12 mouse cellular contexts compared by ENCODE assay signal in the genomic region with DNA sequence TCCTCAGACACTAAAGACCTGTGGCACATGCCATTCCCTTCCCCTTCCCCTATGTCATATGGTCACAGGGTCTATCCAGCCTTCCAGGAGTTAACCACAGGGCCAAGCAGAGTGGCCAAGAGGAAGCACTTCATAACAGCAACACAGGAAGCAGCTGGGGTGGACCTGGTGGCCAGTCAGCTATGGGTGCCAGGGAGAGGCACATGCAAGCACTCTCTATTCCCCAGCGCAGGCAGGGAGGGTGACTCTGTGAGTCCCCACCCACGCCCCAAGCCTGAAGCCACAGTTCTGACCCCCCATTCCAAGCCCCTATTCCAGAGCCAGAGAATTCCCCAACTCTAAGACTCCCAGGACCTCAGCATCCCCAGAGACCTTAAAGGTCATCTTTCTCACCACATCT.
DNase-seq lines count a peak whose midpoint lies in the region; ATAC-seq and TF ChIP-seq lines count a peak whose summit lies in the region.
"Had no signal": no experiment of that assay in that cellular context is flagged by ENCODE, and none has a peak within 500 bp of the region (broad histone marks: within the 10 kb centered on the region; RNA-seq: fewer than 3 reads in every experiment).

No protein-coding gene starts in this region.

- H3K27me3 ChIP-seq in heart, adult 2 months (ENCODE audit: control insufficient read depth, insufficient read depth, low read length), result no peaks in the 10 kb centered on the region
- no peaks in the 10 kb centered on the region for H3K27me3 ChIP-seq in kidney, embryonic 14.5 days (ENCODE audit: control insufficient read depth, insufficient read depth, low read length)
- H3K27me3 ChIP-seq: embryonic facial prominence, embryonic 12.5 days had no signal

- peak overlapping the region; percentile 96 for H3K27ac ChIP-seq in heart, adult 2 months
- H3K27ac ChIP-seq in kidney, embryonic 14.5 days (ENCODE audit: low read depth, low read length), result no peak overlapping the region
- H3K27ac ChIP-seq: embryonic facial prominence, embryonic 12.5 days; hindbrain, embryonic 12.5 days; liver, embryonic 12.5 days; neural tube, embryonic 15.5 days had no signal

- peak overlapping the region; percentile 73 for H3K4me2 ChIP-seq in kidney, embryonic 14.5 days (replicated peaks; ENCODE audit: low read depth, low read length)
- H3K4me2 ChIP-seq: embryonic facial prominence, embryonic 12.5 days; hindbrain, embryonic 12.5 days; liver, embryonic 12.5 days had no signal

- peak; percentile 97 for TF ChIP-seq EP300 in heart, adult 2 months (IDR thresholded peaks at IDR 0.05; ENCODE audit: insufficient read depth, low read depth, low read length)

- no peak for TF ChIP-seq CTCF in heart, adult 2 months (IDR thresholded peaks at IDR 0.05)

- peak; percentile 76 for TF ChIP-seq POLR2A in heart, adult 2 months (IDR thresholded peaks at IDR 0.05; ENCODE audit: insufficient read depth, low read depth, low read length)

- peak overlapping the region; percentile 79 for H3K4me3 ChIP-seq in heart, adult 2 months
- H3K4me3 ChIP-seq in kidney, embryonic 14.5 days (ENCODE audit: low read length), result peak overlapping the region; percentile 64
- H3K4me3 ChIP-seq: embryonic facial prominence, embryonic 12.5 days; hindbrain, embryonic 12.5 days; liver, embryonic 12.5 days; neural tube, embryonic 15.5 days had no signal

- peaks cover 49% of the 10 kb centered on the region for H3K4me1 ChIP-seq in heart, adult 2 months (ENCODE audit: control insufficient read depth, insufficient read depth, low read length)
- peaks cover 73% of the 10 kb centered on the region for H3K4me1 ChIP-seq in kidney, embryonic 14.5 days (ENCODE audit: control insufficient read depth, insufficient read depth, low read length)

- DNase-seq in adrenal gland, postnatal 10 days, result peak; percentile 52
- no peak for DNase-seq in adrenal gland, adult 8-10 months
- DNase-seq in heart, adult 2 months, result peak; percentile 74 to 79
- peak; percentile 67 to 81 for DNase-seq in lung, postnatal 4 days
- no peak for DNase-seq in cerebellum, adult 9-11 months
- DNase-seq in right cerebral cortex, adult 2 months (ENCODE audit: low spot score in 2 of 2), result no peak
- no peak for DNase-seq in spleen, postnatal 14 days (ENCODE audit: low spot score in 2 of 2)

- H3K79me2 ChIP-seq in heart, adult 2 months (replicated peaks; ENCODE audit: control insufficient read depth, insufficient read depth, low read length), result peaks cover 8% of the 10 kb centered on the region

- H3K9ac ChIP-seq in heart, adult 2 months (ENCODE audit: low read depth, low read length), result peak overlapping the region; percentile 90
- H3K9ac ChIP-seq in kidney, embryonic 14.5 days (ENCODE audit: low read depth, low read length), result peak overlapping the region; percentile 68
- H3K9ac ChIP-seq: embryonic facial prominence, embryonic 12.5 days; hindbrain, embryonic 12.5 days; liver, embryonic 12.5 days; neural tube, embryonic 15.5 days had no signal

- 8% methylated on average over 2 of the region's 2 CpGs for WGBS in heart, adult 2 months
- 63% methylated on average over 2 of the region's 2 CpGs for WGBS in kidney, embryonic 14.5 days

- intact Hi-C loops in heart, adult 2 months (cut with DNase I), result no loop called here

- no peak for ATAC-seq in kidney, embryonic 14.5 days (ENCODE audit: low FRiP score, low TSS enrichment)
- ATAC-seq: liver, embryonic 12.5 days had no signal

- H3K9me3 ChIP-seq in kidney, embryonic 14.5 days (ENCODE audit: control insufficient read depth, low read length), result no peaks in the 10 kb centered on the region
- H3K9me3 ChIP-seq: embryonic facial prominence, embryonic 12.5 days; hindbrain, embryonic 12.5 days; liver, embryonic 12.5 days; neural tube, embryonic 15.5 days had no signal

- H3K36me3 ChIP-seq in heart, adult 2 months (ENCODE audit: control insufficient read depth, insufficient read depth, low read length), result peaks cover 22% of the 10 kb centered on the region
- no peaks in the 10 kb centered on the region for H3K36me3 ChIP-seq in kidney, embryonic 14.5 days (ENCODE audit: control insufficient read depth, insufficient read depth, low read length)
- H3K36me3 ChIP-seq: embryonic facial prominence, embryonic 12.5 days; hindbrain, embryonic 12.5 days; liver, embryonic 12.5 days; neural tube, embryonic 15.5 days had no signal

Comparison
In these comparisons a context has a peak if more than half of its experiments do, and no peak if none do; other contexts are left out.
1. DNase-seq: peak in adrenal gland, postnatal 10 days (single experiment), heart, adult 2 months (2 of 2) and lung, postnatal 4 days (2 of 2); none in adrenal gland, adult 8-10 months (single experiment), cerebellum, adult 9-11 months (single experiment), right cerebral cortex, adult 2 months (0 of 2) and spleen, postnatal 14 days (0 of 2).